Mouse (Mus musculus): Measurements from ENCODE around the gene Ccl27a.
"Not testable (repeated sequence)": the region's sequence is repeated elsewhere in the genome, so short reads cannot be mapped to it uniquely, and the experiment has no call there.

DNA sequence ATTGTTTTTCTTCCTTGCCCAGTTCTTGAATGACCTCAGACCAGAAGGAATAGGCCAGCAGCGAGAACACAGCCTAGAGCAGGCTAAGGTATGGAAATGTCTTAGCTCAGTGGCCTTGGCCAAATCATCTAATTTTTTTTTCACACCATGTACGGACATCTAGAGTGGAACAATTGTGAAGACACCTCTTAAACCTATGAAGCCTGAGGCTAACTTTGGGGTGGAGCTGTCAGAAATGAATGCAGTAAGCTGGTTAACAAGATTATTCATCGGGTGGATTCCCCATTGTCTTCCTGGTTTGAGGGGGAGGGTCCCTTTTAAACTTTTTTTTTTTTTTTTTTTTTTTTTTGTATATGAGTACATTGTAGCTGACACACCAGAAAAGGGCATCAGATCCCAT lies 459 bp upstream of the Ccl27a start:
- not testable (repeated sequence) for TF ChIP-seq CTCF (IDR thresholded peaks at IDR 0.05; ENCODE audit: borderline replicate concordance, insufficient read depth, low read length); POLR2A (IDR thresholded peaks at IDR 0.05; ENCODE audit: low read depth, low read length)

Measured in embryonic fibroblast, embryonic 13.5 days (primary cell).